Mouse (Mus musculus) MEL (cell line): ENCODE measurements around the gene Avl9. TPM values are rescaled to one million over a fixed set of nuclear protein-coding genes. Genes with fewer than 3 reads are reported as not detected.

Source experiments
- DNase-seq: peaks from one replicate; pipeline ENCODE4 v3.0.0; 2011; ENCODE audit warnings: low read depth, low spot score
- H3K27ac ChIP-seq: 2 replicates; pipeline ENCODE4 v1.5.1; 2012; ENCODE audit warnings: low read depth, mild to moderate bottlenecking, control low read depth, low read length, moderate library complexity; ENCODE audit not compliant: control insufficient read depth
- H3K27me3 ChIP-seq, 2 experiments: fragments of 150-350 bp in 1 of 2; sonication (generic) in 1 of 2; 2 replicates each; pipeline ENCODE4 v1.6.1; 2012; ENCODE audit warnings: low read length in 2 of 2, mild to moderate bottlenecking in 2 of 2, improper control_type of control experiment in 1 of 2, moderate library complexity in 1 of 2; ENCODE audit not compliant: insufficient read depth in 2 of 2, control insufficient read depth in 1 of 2
- H3K36me3 ChIP-seq, 2 experiments: 2 replicates each; pipeline ENCODE4 v1.6.1; 2012 to 2014; ENCODE audit warnings: low read length in 2 of 2, improper control_type of control experiment in 1 of 2, inconsistent platforms in 1 of 2, mild to moderate bottlenecking in 1 of 2; ENCODE audit not compliant: insufficient read depth in 2 of 2, control insufficient read depth in 1 of 2
- H3K4me1 ChIP-seq, 2 experiments: fragments of 150-350 bp in 1 of 2; sonication (generic) in 1 of 2; 2 replicates each; pipeline ENCODE4 v1.6.1; 2012; ENCODE audit warnings: low read length in 2 of 2, improper control_type of control experiment in 1 of 2, mild to moderate bottlenecking in 1 of 2; ENCODE audit not compliant: insufficient read depth in 2 of 2, control insufficient read depth in 1 of 2
- H3K4me3 ChIP-seq, 2 experiments: fragments of 150-350 bp in 1 of 2; sonication (generic) in 1 of 2; 2 replicates each; pipeline ENCODE4 v1.5.1; 2012; ENCODE audit warnings: low read depth in 2 of 2, low read length in 2 of 2, mild to moderate bottlenecking in 2 of 2, moderate library complexity in 2 of 2, control low read depth in 1 of 2, improper control_type of control experiment in 1 of 2; ENCODE audit not compliant: control insufficient read depth in 1 of 2, insufficient read depth in 1 of 2
- H3K79me2 ChIP-seq: 2 replicates; pipeline ENCODE4 v1.6.1; 2012; ENCODE audit warnings: mild to moderate bottlenecking, low read length, moderate library complexity; ENCODE audit not compliant: control insufficient read depth, poor library complexity, insufficient read depth
- H3K9ac ChIP-seq: 2 replicates; pipeline ENCODE4 v1.6.1; 2012; ENCODE audit warnings: low read depth, mild to moderate bottlenecking, control low read depth, low read length, moderate library complexity; ENCODE audit not compliant: control insufficient read depth, poor library complexity, severe bottlenecking
- H3K9me3 ChIP-seq: fragments of 150-350 bp; sonication (generic); replicated peaks from 2 replicates; pipeline ENCODE4 v1.6.1; 2012; ENCODE audit warnings: mild to moderate bottlenecking, low read length, improper control_type of control experiment, moderate library complexity; ENCODE audit not compliant: insufficient read depth
- BHLHE40 ChIP-seq: IDR thresholded peaks from 2 replicates; pipeline ENCODE4 v1.6.1; 2012; ENCODE audit warnings: low read depth, mild to moderate bottlenecking, inconsistent platforms, low read length, improper control_type of control experiment, borderline replicate concordance
- CHD1 ChIP-seq: IDR thresholded peaks from 2 replicates; pipeline ENCODE4 v1.6.1; 2012; ENCODE audit warnings: low read depth, mild to moderate bottlenecking, inconsistent platforms, low read length, improper control_type of control experiment
- CTCF ChIP-seq, 3 experiments: IDR thresholded peaks in 2 of 3; conservative IDR thresholded peaks in 1 of 3; 2 replicates each; pipeline ENCODE4 v1.5.1; 2011 to 2012; ENCODE audit warnings: low read length in 3 of 3, low read depth in 2 of 3, mild to moderate bottlenecking in 2 of 3, improper control_type of control experiment in 1 of 3, inconsistent platforms in 1 of 3, mixed read lengths in 1 of 3, moderate library complexity in 1 of 3; ENCODE audit not compliant: control insufficient read depth in 1 of 3, insufficient read depth in 1 of 3, poor library complexity in 1 of 3, severe bottlenecking in 1 of 3
- KAT2A ChIP-seq: conservative IDR thresholded peaks from 2 replicates; pipeline ENCODE4 v1.6.1; 2012; ENCODE audit warnings: low read depth, low read length, improper control_type of control experiment, inconsistent platforms
- MAFK ChIP-seq: IDR thresholded peaks from 2 replicates; pipeline ENCODE4 v1.6.1; 2011; ENCODE audit warnings: low read depth, mild to moderate bottlenecking, low read length, improper control_type of control experiment, borderline replicate concordance
- MAX ChIP-seq: IDR thresholded peaks from 2 replicates; pipeline ENCODE4 v1.6.1; 2011; ENCODE audit warnings: low read length, improper control_type of control experiment
- MAZ ChIP-seq: IDR thresholded peaks from 2 replicates; pipeline ENCODE4 v1.6.1; 2012; ENCODE audit warnings: low read depth, mild to moderate bottlenecking, inconsistent platforms, low read length, improper control_type of control experiment
- MEF2A ChIP-seq: IDR thresholded peaks from 2 replicates; pipeline ENCODE4 v1.6.1; 2014; ENCODE audit warnings: low read depth, mild to moderate bottlenecking, inconsistent platforms, low read length, improper control_type of control experiment; ENCODE audit not compliant: poor library complexity, insufficient replicate concordance, severe bottlenecking; ENCODE audit errors: extremely low read depth
- MYB ChIP-seq: IDR thresholded peaks from 2 replicates; pipeline ENCODE4 v1.6.1; 2011; ENCODE audit warnings: mild to moderate bottlenecking, low read depth, low read length, improper control_type of control experiment
- POLR2AphosphoS2 ChIP-seq: IDR thresholded peaks from 2 replicates; pipeline ENCODE4 v1.6.1; 2011; ENCODE audit warnings: low read length, improper control_type of control experiment
- SMC3 ChIP-seq: IDR thresholded peaks from 2 replicates; pipeline ENCODE4 v1.6.1; 2011; ENCODE audit warnings: low read depth, low read length, improper control_type of control experiment
- TBP ChIP-seq: IDR thresholded peaks from 2 replicates; pipeline ENCODE4 v1.8.0; 2011; ENCODE audit warnings: low read depth, low read length, improper control_type of control experiment
- UBTF ChIP-seq: IDR thresholded peaks from 2 replicates; pipeline ENCODE4 v1.6.1; 2012; ENCODE audit warnings: low read depth, mild to moderate bottlenecking, inconsistent platforms, low read length, improper control_type of control experiment, moderate library complexity, borderline replicate concordance; ENCODE audit not compliant: insufficient read depth
- USF2 ChIP-seq, 2 experiments: IDR thresholded peaks; 2 replicates each; pipeline ENCODE4 v1.6.1; 2011 to 2012; ENCODE audit warnings: improper control_type of control experiment in 2 of 2, low read length in 2 of 2, borderline replicate concordance in 1 of 2, inconsistent platforms in 1 of 2, low read depth in 1 of 2, mild to moderate bottlenecking in 1 of 2; ENCODE audit not compliant: insufficient read depth in 1 of 2
- ZKSCAN1 ChIP-seq: IDR thresholded peaks from 2 replicates; pipeline ENCODE4 v1.6.1; 2012; ENCODE audit warnings: low read depth, mild to moderate bottlenecking, inconsistent platforms, low read length, improper control_type of control experiment, moderate library complexity
- ZMIZ1 ChIP-seq: IDR thresholded peaks from 2 replicates; pipeline ENCODE4 v1.6.1; 2012; ENCODE audit warnings: low read depth, mild to moderate bottlenecking, inconsistent platforms, low read length, improper control_type of control experiment, moderate library complexity
- ZNF384 ChIP-seq: IDR thresholded peaks from 2 replicates; pipeline ENCODE4 v1.6.1; 2012; ENCODE audit warnings: low read depth, mild to moderate bottlenecking, inconsistent platforms, low read length, improper control_type of control experiment
- polyA plus RNA-seq, 2 experiments: library from polyadenylated mRNA; stranded (reverse) in 1 of 2; unstranded in 1 of 2; fragments of >175 nt in 1 of 2; fragments of >200 nt in 1 of 2; gene quantifications; 2 replicates each; pipeline versions ENCODE4 v1.2.1 to v1.2.4; 2012; ENCODE audit warnings: low replicate concordance in 2 of 2, low read depth in 1 of 2; ENCODE audit not compliant: insufficient read length in 2 of 2, insufficient read depth in 1 of 2, missing spikeins in 1 of 2
- total RNA-seq: library from RNA; depleted of rRNA; stranded (reverse); fragments of 300-350 nt; gene quantifications from 2 replicates; pipeline ENCODE4 v1.2.3, GENCODE M21; 2012

The Avl9 gene
- total and polyA plus RNA-seq, 3 experiments = 7.7 to 7.9 TPM; not detected in 1

DNA sequence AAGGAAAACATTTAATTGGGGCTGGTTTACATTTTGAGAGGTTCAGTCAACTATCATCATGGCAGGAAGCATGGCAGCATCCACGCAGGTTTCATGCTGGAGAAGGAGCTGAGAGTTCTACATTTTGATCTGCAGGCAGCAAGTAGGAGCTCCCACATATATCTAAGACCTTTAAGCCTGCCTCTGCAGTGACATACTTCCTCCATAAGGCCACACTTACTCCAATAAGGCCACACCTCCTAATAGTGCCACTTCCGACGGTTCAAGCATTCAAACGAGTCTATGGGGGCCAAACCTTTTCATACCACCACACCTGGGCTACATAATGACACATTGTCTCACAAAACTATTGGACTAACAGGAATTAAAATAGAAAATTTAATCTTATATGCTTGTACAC, 51.0 kb downstream of the Avl9 start:
- H3K79me2 ChIP-seq = no peaks in the 10 kb centered on the region
- TF ChIP-seq MAFK = no peak
- TF ChIP-seq KAT2A = no peak
- TF ChIP-seq MAX = no peak

DNA sequence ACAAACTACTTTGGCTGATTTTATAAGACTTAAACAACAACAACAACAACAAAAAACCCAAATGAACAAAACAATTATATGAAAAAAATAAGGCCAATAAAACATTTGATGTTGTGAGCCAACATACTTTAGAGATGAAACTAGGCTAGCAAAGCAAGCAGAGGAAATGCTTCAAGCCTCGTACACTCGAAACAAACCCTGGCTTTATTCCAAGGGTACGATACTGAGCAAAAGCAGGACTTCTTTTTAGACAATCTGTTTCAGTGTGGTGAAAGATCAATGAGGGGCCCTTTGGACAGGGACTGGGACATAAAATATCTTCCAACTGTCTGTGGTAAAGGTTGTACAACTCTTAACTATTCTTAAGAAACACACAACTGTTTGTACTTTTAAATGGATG, 61.1 kb downstream of the Avl9 start:
- no peak overlapping the region for H3K9ac ChIP-seq
- no peaks in the 10 kb centered on the region for H3K9me3 ChIP-seq
- no peak overlapping the region for H3K4me3 ChIP-seq
- no peaks in the 10 kb centered on the region for H3K27me3 ChIP-seq
- no peak overlapping the region for H3K27ac ChIP-seq
- no peaks in the 10 kb centered on the region for H3K4me1 ChIP-seq
- TF ChIP-seq UBTF = no peak
- TF ChIP-seq MYB = no peak
- TF ChIP-seq ZKSCAN1 = no peak
- no peak for TF ChIP-seq ZMIZ1
- TF ChIP-seq USF2 (IDR thresholded peaks at IDR 0.05; ENCODE audit: borderline replicate concordance in 1 of 2, insufficient read depth in 1 of 2, low read depth in 1 of 2, low read length in 2 of 2) = no peak
- no peak for TF ChIP-seq MEF2A
- TF ChIP-seq CHD1 = no peak
- TF ChIP-seq TBP = no peak
- no peak for TF ChIP-seq ZNF384
- no peak for TF ChIP-seq BHLHE40
- TF ChIP-seq CTCF (IDR thresholded peaks at IDR 0.05 in 2 of 3, conservative IDR thresholded peaks at IDR 0.05 in 1 of 3; ENCODE audit: control insufficient read depth in 1 of 3, insufficient read depth in 1 of 3, low read depth in 2 of 3, low read length in 3 of 3, poor library complexity in 1 of 3, severe bottlenecking in 1 of 3) = no peak
- no peak for TF ChIP-seq SMC3
- no peak for TF ChIP-seq POLR2AphosphoS2
- no peak for TF ChIP-seq MAZ
- TF ChIP-seq MAX = no peak
- DNase-seq = no peak
- no peaks in the 10 kb centered on the region for H3K79me2 ChIP-seq
- peaks cover 0 to 17% of the 10 kb centered on the region in 2 experiments; a peak in 2 of 4 replicates for H3K36me3 ChIP-seq

More for the DNA sequence above, 51.0 kb downstream of the Avl9 start:
- no peak overlapping the region for H3K27ac ChIP-seq
- no peak for DNase-seq
- H3K9me3 ChIP-seq = no peaks in the 10 kb centered on the region
- H3K4me1 ChIP-seq = no peaks in the 10 kb centered on the region
- H3K4me3 ChIP-seq = no peak overlapping the region
- H3K36me3 ChIP-seq = no peaks in the 10 kb centered on the region
- no peaks in the 10 kb centered on the region for H3K27me3 ChIP-seq
- H3K9ac ChIP-seq = no peak overlapping the region
